Mouse (Mus musculus) forebrain, embryonic 11.5 days (tissue): ENCODE measurements around the gene Cyp2e1. TPM values are rescaled to one million over a fixed set of nuclear protein-coding genes. Genes with fewer than 3 reads are reported as not detected.
A peak's percentile ranks its signal among the peaks of the same experiment; 100 is the strongest.

Experiments used
- ATAC-seq: fragments of 200-750 bp; cut with Nextera tagmentation; replicated peaks from 2 replicates; pipeline ENCODE4 v1.8.0; 2017; ENCODE audit warnings: moderate TSS enrichment; ENCODE audit not compliant: low FRiP score
- DNase-seq: peaks from one replicate; pipeline ENCODE4 v3.0.0-alpha.2; 2017; ENCODE audit warnings: low spot score
- H3K27ac ChIP-seq: fragments of 300-500 bp; sonication (generic); 2 replicates; pipeline ENCODE4 v1.5.1; 2014; ENCODE audit warnings: low read depth, low read length
- H3K27me3 ChIP-seq: fragments of 300-500 bp; sonication (generic); 2 replicates; pipeline ENCODE4 v1.6.1; 2014; ENCODE audit warnings: mild to moderate bottlenecking, low read length, mixed read lengths; ENCODE audit not compliant: control insufficient read depth, insufficient read depth
- H3K36me3 ChIP-seq: fragments of 300-500 bp; sonication (generic); 2 replicates; pipeline ENCODE4 v1.6.1; 2014; ENCODE audit warnings: mild to moderate bottlenecking, low read length, moderate library complexity, mixed read lengths; ENCODE audit not compliant: control insufficient read depth, insufficient read depth
- H3K4me1 ChIP-seq: fragments of 300-500 bp; sonication (generic); replicated peaks from 2 replicates; pipeline ENCODE4 v1.6.1; 2014; ENCODE audit warnings: low read length, mixed read lengths; ENCODE audit not compliant: control insufficient read depth, insufficient read depth
- H3K4me2 ChIP-seq: fragments of 300-500 bp; sonication (generic); 2 replicates; pipeline ENCODE4 v1.6.1; 2014; ENCODE audit warnings: low read depth, mild to moderate bottlenecking, low read length, moderate library complexity, mixed read lengths; ENCODE audit not compliant: severe bottlenecking
- H3K4me3 ChIP-seq: fragments of 300-500 bp; sonication (generic); 2 replicates; pipeline ENCODE4 v1.5.1; 2014; ENCODE audit warnings: low read depth, low read length
- H3K9ac ChIP-seq: fragments of 300-500 bp; sonication (generic); 2 replicates; pipeline ENCODE4 v1.6.1; 2014; ENCODE audit warnings: low read length
- H3K9me3 ChIP-seq: fragments of 300-500 bp; sonication (generic); 2 replicates; pipeline ENCODE4 v1.6.1; 2016; ENCODE audit warnings: low read length, mixed read lengths; ENCODE audit not compliant: control insufficient read depth
- WGBS: fragments of 180-500 bp; shearing (Covaris S2); extraction: QIAGEN DNeasy Blood & Tissue Kit; methylation state at CpG from one replicate; pipeline ENCODE4 v1.1.7; 2014; 5-methylcytosine and 5-hydroxymethylcytosine counted together
- polyA plus RNA-seq: library from polyadenylated mRNA; unstranded; fragments of >200 nt; fragmentation: Nextera tagmentation; extraction: Ambion mirVana; gene quantifications from 2 replicates; pipeline ENCODE4 v1.2.1, GENCODE M21; 2014

Cyp2e1 gene
- polyA plus RNA-seq, 1 experiment from 2014 or later: not detected

DNA sequence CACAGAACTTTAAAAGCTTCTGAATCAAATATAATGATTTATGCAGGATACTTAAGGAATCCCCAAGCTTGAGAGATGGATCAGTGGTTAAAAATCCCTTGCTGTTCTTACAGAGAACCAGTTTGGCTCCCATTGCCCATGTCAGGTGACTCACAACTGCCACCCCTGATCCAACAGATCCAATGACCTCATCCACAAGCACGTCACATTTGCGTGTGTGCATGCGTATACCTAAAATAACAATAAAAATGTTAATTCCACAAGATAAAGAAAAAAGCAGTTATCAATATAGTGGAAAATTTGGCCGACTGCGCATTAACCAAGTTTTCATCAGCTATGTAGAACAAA is 57.7 kb downstream of the Cyp2e1 start:
- Histone ChIP-seq H3K36me3 (no peaks in the 10 kb centered on the region), H3K4me1 (peaks cover 3% of the 10 kb centered on the region; the same call in 1 of the 2 replicates), H3K4me2 (peak overlapping the region; percentile 71), H3K9ac (peak overlapping the region; percentile 64; the same call in 1 of the 2 replicates), H3K9me3 (no peaks in the 10 kb centered on the region), H3K4me3 (peak overlapping the region; percentile 52), H3K27me3 (no peaks in the 10 kb centered on the region), H3K27ac (no peak overlapping the region)
- ATAC-seq (peak; percentile 38; the same call in 1 of the 2 replicates), DNase-seq (no peak)
- WGBS: 45% methylated on average over 5 of the region's 5 CpGs

DNA sequence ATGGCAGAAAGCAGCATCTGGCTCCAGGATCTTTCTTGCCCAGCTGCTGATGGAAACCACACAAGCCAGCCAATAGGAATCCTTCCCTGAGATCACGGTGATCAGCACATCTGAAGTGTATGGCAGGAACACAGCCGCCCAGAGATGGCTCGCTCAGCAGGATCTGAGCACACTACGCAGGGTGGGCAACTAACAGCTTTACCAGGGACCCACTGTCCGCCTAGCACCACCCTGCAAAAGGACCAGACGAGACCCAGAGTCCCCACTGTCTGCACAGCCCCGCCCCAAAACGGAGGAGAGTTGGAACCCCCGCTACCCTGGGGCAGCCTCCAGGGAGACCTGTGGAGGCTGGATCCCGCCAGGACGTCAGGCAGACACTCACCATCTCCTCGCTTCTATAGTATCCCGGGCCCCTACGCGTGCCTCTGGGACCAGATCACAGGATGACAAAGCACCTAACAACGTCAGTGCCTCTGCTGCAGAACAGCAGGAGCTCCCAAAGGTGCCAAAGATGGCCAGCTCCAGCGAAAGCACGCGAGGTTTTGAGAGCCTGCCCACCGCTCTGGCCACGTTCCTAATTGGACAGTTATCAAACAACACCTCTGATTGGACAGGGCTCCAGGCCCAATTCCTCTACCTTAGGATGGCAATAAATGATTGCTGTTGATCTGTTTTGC is 58.3 kb downstream of the Cyp2e1 start, which contains the start of gene Zfp941:
TSS of gene Zfp941 (minus strand) at position 526 of the 677 bp plus-strand sequence.
- H3K9ac ChIP-seq: peak within 1 kb of the TSS; percentile 64
- no peaks in the 10 kb centered on the region for H3K9me3 ChIP-seq
- H3K27me3 ChIP-seq: no peaks in the 10 kb centered on the region
- DNase-seq (peak; percentile 81), ATAC-seq (peak; percentile 88)
- H3K4me2 ChIP-seq: peak within 1 kb of the TSS; percentile 71
- no peak within 1 kb of the TSS for H3K27ac ChIP-seq
- H3K36me3 ChIP-seq: no peaks in the 10 kb centered on the region
- peak within 1 kb of the TSS; percentile 52 for H3K4me3 ChIP-seq
- WGBS: 1% methylated on average over 21 of the region's 21 CpGs
- peaks cover 3% of the 10 kb centered on the region; the same call in 1 of the 2 replicates for H3K4me1 ChIP-seq

DNA sequence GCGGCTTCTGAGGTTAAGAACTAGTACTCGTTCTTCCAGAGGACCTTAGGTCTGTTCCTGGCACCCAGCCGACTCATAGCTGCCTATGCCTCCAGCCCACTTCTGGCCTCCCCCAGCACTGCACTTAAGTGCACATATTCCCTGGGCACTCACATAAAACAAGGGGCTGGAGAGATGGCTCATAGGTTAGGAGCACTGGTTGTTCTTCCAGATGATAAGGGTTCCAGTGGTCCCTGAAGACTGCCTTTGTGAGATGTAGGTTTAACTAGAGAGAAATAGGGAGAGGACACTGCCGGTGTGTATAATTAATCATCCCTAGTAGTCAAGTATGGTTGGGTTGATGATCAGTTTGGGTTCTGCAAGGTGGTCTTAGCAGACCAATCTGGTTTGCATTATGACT is 59.2 kb downstream of the Cyp2e1 start:
- DNase-seq (no peak), ATAC-seq (no peak)
- Histone ChIP-seq H3K27me3 (no peaks in the 10 kb centered on the region), H3K4me3 (no peak overlapping the region), H3K4me1 (peaks cover 3% of the 10 kb centered on the region; the same call in 1 of the 2 replicates), H3K27ac (no peak overlapping the region), H3K4me2 (no peak overlapping the region), H3K36me3 (no peaks in the 10 kb centered on the region), H3K9ac (no peak overlapping the region), H3K9me3 (no peaks in the 10 kb centered on the region)
- WGBS: 89% methylated on average over 4 of the region's 4 CpGs

Other genes starting within 250 kb of the Cyp2e1 start
- gene Olfr538, start 195.9 kb upstream of the Cyp2e1 start, polyA plus RNA-seq: not detected in 2 replicates
- gene Olfr46, start 162.5 kb upstream of the Cyp2e1 start, polyA plus RNA-seq: 0.03 TPM in 1 of 2 replicates, not detected in the other
- not detected in 2 replicates for gene Olfr61, start 134.8 kb upstream of the Cyp2e1 start, polyA plus RNA-seq
- not detected in 2 replicates for gene Olfr53, start 117.3 kb upstream of the Cyp2e1 start, polyA plus RNA-seq
- not detected in 2 replicates for gene Olfr539, start 103.8 kb upstream of the Cyp2e1 start, polyA plus RNA-seq
- gene Olfr45, start 81.8 kb upstream of the Cyp2e1 start, polyA plus RNA-seq: not detected in 2 replicates
- not detected in 2 replicates for gene Olfr541, start 66.5 kb upstream of the Cyp2e1 start, polyA plus RNA-seq
- not detected in 2 replicates for gene Syce1, start 24.1 kb downstream of the Cyp2e1 start, polyA plus RNA-seq
- 4.6 and 5.2 TPM in 2 replicates for gene Zfp941, start 58.4 kb downstream of the Cyp2e1 start, polyA plus RNA-seq
- gene Urah, start 71.3 kb downstream of the Cyp2e1 start, polyA plus RNA-seq: 0.48 TPM in 1 of 2 replicates, not detected in the other
- gene Scgb1c1, start 81.8 kb downstream of the Cyp2e1 start, polyA plus RNA-seq: not detected in 2 replicates
- not detected in 2 replicates for gene Odf3, start 84.1 kb downstream of the Cyp2e1 start, polyA plus RNA-seq
- not detected in 2 replicates for gene Gm45785, start 92.6 kb downstream of the Cyp2e1 start, polyA plus RNA-seq
- gene Ric8a, start 93.2 kb downstream of the Cyp2e1 start, polyA plus RNA-seq: 57.2 and 63.0 TPM in 2 replicates
- gene Bet1l, start 93.8 kb downstream of the Cyp2e1 start, polyA plus RNA-seq: 27.2 and 29.1 TPM in 2 replicates
- 242 and 244 TPM in 2 replicates for gene Psmd13, start 118.2 kb downstream of the Cyp2e1 start, polyA plus RNA-seq
- 24.3 and 25.2 TPM in 2 replicates for gene Sirt3, start 118.6 kb downstream of the Cyp2e1 start, polyA plus RNA-seq
- not detected in 2 replicates for gene Cox8b, start 136.7 kb downstream of the Cyp2e1 start, polyA plus RNA-seq
- gene Nlrp6, start 157.2 kb downstream of the Cyp2e1 start, polyA plus RNA-seq: 0.11 and 0.37 TPM in 2 replicates
- gene Pgghg, start 177.7 kb downstream of the Cyp2e1 start, polyA plus RNA-seq: 15.8 and 16.1 TPM in 2 replicates
- gene Ifitm5, start 186.6 kb downstream of the Cyp2e1 start, polyA plus RNA-seq: 0.49 TPM in 1 of 2 replicates, not detected in the other
- gene Gm45717, start 192.2 kb downstream of the Cyp2e1 start, polyA plus RNA-seq: not detected in 2 replicates
- 225 and 231 TPM in 2 replicates for gene Ifitm2, start 192.2 kb downstream of the Cyp2e1 start, polyA plus RNA-seq
- 5.6 and 8.1 TPM in 2 replicates for gene Ifitm1, start 203.5 kb downstream of the Cyp2e1 start, polyA plus RNA-seq
- gene Ifitm3, start 247.0 kb downstream of the Cyp2e1 start, polyA plus RNA-seq: 9.4 and 9.7 TPM in 2 replicates